Mouse (Mus musculus) kidney, embryonic 14.5 days (tissue): ENCODE measurements around the gene Msx1. TPM values are rescaled to one million over a fixed set of nuclear protein-coding genes. Genes with fewer than 3 reads are reported as not detected.
"Not testable (repeated sequence)": the region's sequence is repeated elsewhere in the genome, so short reads cannot be mapped to it uniquely, and the experiment has no call there.

ENCODE experiments used
- ATAC-seq: fragments of 200-750 bp; cut with Nextera tagmentation; 2 replicates; pipeline ENCODE4 v1.8.0; 2017; ENCODE audit warnings: moderate number of reproducible peaks, mild to moderate bottlenecking, moderate TSS enrichment, moderate library complexity; ENCODE audit not compliant: low FRiP score, low TSS enrichment
- H3K27ac ChIP-seq: fragments of 300-500 bp; sonication (generic); 2 replicates; pipeline ENCODE4 v1.5.1; 2014; ENCODE audit warnings: low read depth, mild to moderate bottlenecking, low read length, moderate library complexity, mixed read lengths
- H3K27me3 ChIP-seq: fragments of 300-500 bp; sonication (generic); 2 replicates; pipeline ENCODE4 v1.6.1; 2014; ENCODE audit warnings: mild to moderate bottlenecking, low read length; ENCODE audit not compliant: control insufficient read depth, insufficient read depth
- H3K36me3 ChIP-seq: fragments of 300-500 bp; sonication (generic); 2 replicates; pipeline ENCODE4 v1.6.1; 2014; ENCODE audit warnings: low read length, mixed read lengths; ENCODE audit not compliant: control insufficient read depth, insufficient read depth
- H3K4me1 ChIP-seq: fragments of 300-500 bp; sonication (generic); 2 replicates; pipeline ENCODE4 v1.6.1; 2014; ENCODE audit warnings: low read length, mixed read lengths; ENCODE audit not compliant: control insufficient read depth, insufficient read depth
- H3K4me2 ChIP-seq: fragments of 300-500 bp; sonication (generic); replicated peaks from 2 replicates; pipeline ENCODE4 v1.6.1; 2014; ENCODE audit warnings: low read depth, mild to moderate bottlenecking, low read length
- H3K4me3 ChIP-seq: fragments of 300-500 bp; sonication (generic); 2 replicates; pipeline ENCODE4 v1.5.1; 2014; ENCODE audit warnings: mild to moderate bottlenecking, low read length
- H3K9ac ChIP-seq: fragments of 300-500 bp; sonication (generic); 2 replicates; pipeline ENCODE4 v1.6.1; 2014; ENCODE audit warnings: low read depth, mild to moderate bottlenecking, low read length, moderate library complexity
- H3K9me3 ChIP-seq: fragments of 300-500 bp; sonication (generic); 2 replicates; pipeline ENCODE4 v1.6.1; 2016; ENCODE audit warnings: low read length; ENCODE audit not compliant: control insufficient read depth
- WGBS: fragments of 180-500 bp; shearing (Covaris S2); extraction: QIAGEN DNeasy Blood & Tissue Kit; methylation state at CpG from one replicate; pipeline ENCODE4 v1.1.7; 2014; 5-methylcytosine and 5-hydroxymethylcytosine counted together
- polyA plus RNA-seq: library from polyadenylated mRNA; unstranded; fragments of >200 nt; fragmentation: Nextera tagmentation; extraction: Ambion mirVana; gene quantifications from 2 replicates; pipeline ENCODE4 v1.2.1, GENCODE M21; 2014

Gene Msx1
- polyA plus RNA-seq, 1 experiment from 2014 or later = 2.6 TPM

DNA sequence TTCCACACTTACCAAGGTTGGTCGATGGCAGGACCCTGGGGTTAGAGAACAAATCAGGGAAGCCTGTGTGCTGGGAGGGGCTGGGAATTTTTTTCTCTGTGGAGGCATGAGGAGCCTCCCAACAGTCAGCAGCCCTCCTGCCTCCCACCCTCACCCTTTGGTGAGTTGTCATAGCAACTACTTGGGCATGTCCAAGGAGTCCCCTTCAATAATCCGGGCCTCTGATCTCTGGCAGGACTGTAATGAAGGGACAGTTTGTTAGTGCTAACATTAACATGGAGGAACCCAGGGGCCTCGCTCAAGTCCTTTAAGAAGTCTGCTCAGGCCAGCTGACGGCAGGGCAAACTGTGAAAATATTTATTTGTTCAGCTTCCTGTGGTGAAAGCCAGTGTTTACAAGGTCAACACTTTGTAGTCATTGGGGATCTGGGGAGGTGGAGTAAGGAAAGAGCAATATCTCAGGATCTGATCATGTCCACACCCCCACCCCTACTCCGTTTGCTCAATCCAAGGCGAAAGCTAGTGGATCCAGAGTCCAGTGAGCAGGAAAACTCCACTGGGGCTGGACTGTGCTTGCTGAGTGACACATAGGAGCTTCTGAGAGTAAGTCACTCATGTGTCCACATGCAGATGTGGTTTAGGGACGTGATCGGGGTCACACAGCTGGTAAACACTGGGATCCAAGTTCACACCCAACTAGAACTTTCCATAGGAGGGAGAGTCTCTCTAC, 24.8 kb upstream of the Msx1 start:
- Histone ChIP-seq H3K36me3 (no peaks in the 10 kb centered on the region), H3K27ac (no peak overlapping the region), H3K27me3 (peaks cover 14% of the 10 kb centered on the region; the same call in 1 of the 2 replicates), H3K4me1 (no peaks in the 10 kb centered on the region), H3K9me3 (no peaks in the 10 kb centered on the region; the same call in 1 of the 2 replicates), H3K4me2 (no peak overlapping the region), H3K9ac (no peak overlapping the region), H3K4me3 (no peak overlapping the region)
- ATAC-seq = no peak
- WGBS = 37% methylated on average over 8 of the region's 8 CpGs

DNA sequence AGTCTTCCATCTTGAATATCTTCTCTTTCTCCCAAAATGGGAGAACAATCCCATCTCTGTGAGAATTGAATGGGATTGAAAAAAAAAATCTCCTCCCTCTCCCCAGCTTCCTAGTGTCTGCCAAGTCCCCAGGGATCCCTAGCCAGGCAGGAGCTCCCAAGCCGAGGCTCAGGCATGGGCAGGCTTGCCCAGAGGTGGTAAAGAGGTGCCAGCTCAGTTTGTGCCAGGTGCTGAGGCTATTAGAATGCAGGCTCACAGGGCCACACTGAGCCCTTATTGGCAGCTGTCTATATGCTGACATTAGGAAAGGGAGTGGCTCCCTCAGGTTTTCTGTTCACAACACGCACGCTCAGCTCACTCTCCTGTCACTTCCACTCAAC, 11.9 kb upstream of the Msx1 start:
- peaks cover 77% of the 10 kb centered on the region for H3K27me3 ChIP-seq
- ATAC-seq = no peak

DNA sequence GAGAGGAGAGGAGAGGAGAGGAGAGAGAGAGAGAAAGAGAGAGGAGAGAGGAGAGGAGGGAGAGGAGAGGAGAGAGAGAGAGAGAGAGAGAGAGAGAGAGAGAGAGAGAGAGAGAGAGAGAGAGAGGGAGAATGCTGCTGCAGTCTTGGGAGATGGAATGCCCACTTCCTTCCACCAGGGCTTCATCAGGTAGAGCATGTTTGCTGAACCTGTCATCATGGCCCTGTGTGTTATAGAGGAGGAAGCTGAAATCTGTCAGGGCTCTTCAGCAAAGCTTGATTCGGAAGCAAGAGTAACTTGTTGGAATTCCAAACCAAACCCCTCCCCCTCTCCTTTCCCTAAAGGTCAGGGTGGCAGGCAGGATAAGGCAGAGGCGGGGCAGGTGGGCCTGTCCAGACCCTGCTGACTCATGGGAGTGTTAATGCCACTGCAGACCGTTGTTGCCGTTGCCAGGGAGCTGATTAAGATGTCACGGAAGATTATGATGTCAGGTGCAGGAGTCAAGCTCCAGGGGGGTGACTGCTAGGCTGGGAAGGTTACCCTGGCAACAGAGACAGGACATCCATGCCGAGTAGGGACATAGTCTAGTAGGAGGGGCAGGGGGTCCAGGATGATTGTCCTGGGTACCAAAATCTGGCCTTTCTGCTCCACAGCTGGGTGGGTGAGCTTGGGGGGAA, 11.3 kb upstream of the Msx1 start:
- Histone ChIP-seq H3K27me3 (peaks cover 82% of the 10 kb centered on the region), H3K4me2 (no peak overlapping the region), H3K36me3 (no peaks in the 10 kb centered on the region), H3K9ac (no peak overlapping the region), H3K4me1 (no peaks in the 10 kb centered on the region), H3K9me3 (no peaks in the 10 kb centered on the region), H3K27ac (no peak overlapping the region), H3K4me3 (no peak overlapping the region)
- 9% methylated on average over 6 of the region's 6 CpGs for WGBS
- ATAC-seq = no peak

More for the DNA sequence above, 11.9 kb upstream of the Msx1 start:
- no peak overlapping the region for H3K4me2 ChIP-seq
- H3K27ac ChIP-seq = no peak overlapping the region
- no peaks in the 10 kb centered on the region for H3K9me3 ChIP-seq
- no peaks in the 10 kb centered on the region for H3K4me1 ChIP-seq
- H3K4me3 ChIP-seq = no peak overlapping the region
- no peaks in the 10 kb centered on the region for H3K36me3 ChIP-seq
- H3K9ac ChIP-seq = no peak overlapping the region
- 52% methylated on average over 3 of the region's 3 CpGs for WGBS

DNA sequence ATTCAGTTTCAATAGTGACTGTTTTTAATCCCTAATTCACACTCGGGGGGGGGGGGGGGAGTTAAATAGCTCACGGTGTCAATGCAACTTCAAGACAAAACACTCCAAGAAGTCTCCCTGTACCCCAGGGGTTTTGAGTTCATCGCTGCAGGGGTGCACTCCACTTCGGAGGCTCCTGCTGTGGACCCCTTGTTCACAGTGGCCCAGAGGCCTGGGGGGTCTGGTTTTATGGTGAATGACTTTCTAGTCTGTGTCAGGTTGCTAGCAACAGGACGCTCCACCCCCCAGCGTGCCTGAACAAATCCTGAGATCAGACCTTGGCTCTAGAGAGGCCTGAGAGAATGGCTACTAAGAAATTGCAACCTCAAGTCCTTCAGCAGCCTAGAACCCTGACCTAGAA, 8.4 kb upstream of the Msx1 start:
- H3K9me3 ChIP-seq = no peaks in the 10 kb centered on the region
- H3K4me2 ChIP-seq = no peak overlapping the region
- WGBS = 7% methylated on average over 6 of the region's 6 CpGs
- no peak overlapping the region for H3K4me3 ChIP-seq
- no peaks in the 10 kb centered on the region for H3K36me3 ChIP-seq
- no peak for ATAC-seq
- H3K9ac ChIP-seq = no peak overlapping the region
- H3K4me1 ChIP-seq = no peaks in the 10 kb centered on the region
- peaks cover 94% of the 10 kb centered on the region for H3K27me3 ChIP-seq
- no peak overlapping the region for H3K27ac ChIP-seq

DNA sequence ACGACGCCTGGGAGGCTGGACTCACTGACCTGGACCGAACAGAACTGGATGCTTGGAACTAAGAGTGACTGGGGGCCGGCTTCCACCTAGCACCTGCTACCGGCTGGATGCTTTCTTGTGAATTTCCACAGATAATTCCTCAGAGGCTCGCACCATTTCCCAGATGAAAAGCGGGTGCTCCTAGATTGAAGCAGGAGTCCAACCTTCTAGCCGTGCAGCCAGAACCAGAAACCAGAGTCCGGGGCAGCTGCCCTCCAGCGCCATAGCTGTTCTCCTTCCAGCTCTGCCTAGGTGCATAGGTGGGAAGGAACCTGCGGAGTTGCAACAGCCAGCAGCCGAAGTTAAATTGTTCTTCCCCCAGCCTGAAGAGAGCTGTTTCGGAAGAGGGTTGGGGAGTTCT, 7.6 kb upstream of the Msx1 start:
- ATAC-seq = no peak
- no peaks in the 10 kb centered on the region for H3K4me1 ChIP-seq
- H3K27me3 ChIP-seq = peaks cover 94% of the 10 kb centered on the region
- 7% methylated on average over 13 of the region's 13 CpGs for WGBS
- H3K36me3 ChIP-seq = no peaks in the 10 kb centered on the region
- H3K9ac ChIP-seq = no peak overlapping the region
- no peak overlapping the region for H3K27ac ChIP-seq
- H3K4me3 ChIP-seq = no peak overlapping the region
- H3K9me3 ChIP-seq = no peaks in the 10 kb centered on the region
- H3K4me2 ChIP-seq = no peak overlapping the region

DNA sequence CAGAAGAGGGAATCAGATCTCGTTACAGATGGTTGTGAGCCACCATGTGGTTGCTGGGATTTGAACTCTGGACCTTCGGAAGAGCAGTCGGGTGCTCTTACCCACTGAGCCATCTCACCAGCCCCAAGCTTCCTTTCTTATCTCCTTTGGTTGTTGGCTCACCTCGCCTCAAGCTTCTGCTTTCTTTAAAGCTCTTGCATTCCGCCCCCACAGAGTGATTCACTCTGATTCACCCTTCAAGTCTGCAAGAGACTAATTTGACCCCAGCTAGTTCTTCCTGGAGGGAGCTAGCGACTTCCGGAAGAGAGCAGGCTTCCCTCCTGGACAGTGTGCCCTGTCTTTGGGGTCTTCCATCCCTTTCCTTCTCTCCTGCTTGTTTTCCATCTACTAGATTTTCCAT, 6.1 kb upstream of the Msx1 start:
- H3K27me3 ChIP-seq = peaks cover 96% of the 10 kb centered on the region
- not testable (repeated sequence) for H3K9me3 ChIP-seq

DNA sequence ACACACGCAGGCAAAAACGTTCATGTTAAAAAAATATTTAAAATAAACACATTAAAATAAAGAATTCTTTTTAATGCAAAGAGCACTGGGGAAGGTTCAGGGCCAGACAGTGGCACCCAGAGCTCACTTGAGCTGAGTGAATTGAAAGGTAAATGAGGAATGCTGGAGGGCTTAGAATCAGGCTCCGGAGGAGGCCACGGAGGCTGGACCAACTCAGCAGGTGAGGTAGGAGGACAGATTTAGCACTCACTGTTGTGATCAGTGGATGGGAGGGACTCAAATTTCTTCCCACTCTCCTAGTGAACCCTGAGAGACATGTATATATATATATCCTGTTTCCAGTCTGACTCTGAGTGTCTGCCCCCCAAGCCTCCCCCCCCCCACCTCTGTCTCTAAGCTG, 5.5 kb upstream of the Msx1 start:
- no peak overlapping the region for H3K4me3 ChIP-seq

More for the DNA sequence above, 6.1 kb upstream of the Msx1 start:
- H3K4me2 ChIP-seq, H3K4me3 ChIP-seq, ATAC-seq, H3K4me1 ChIP-seq, H3K9ac ChIP-seq, H3K36me3 ChIP-seq, H3K27ac ChIP-seq: not testable (repeated sequence)
- WGBS = 32% methylated on average over 6 of the region's 7 CpGs

DNA sequence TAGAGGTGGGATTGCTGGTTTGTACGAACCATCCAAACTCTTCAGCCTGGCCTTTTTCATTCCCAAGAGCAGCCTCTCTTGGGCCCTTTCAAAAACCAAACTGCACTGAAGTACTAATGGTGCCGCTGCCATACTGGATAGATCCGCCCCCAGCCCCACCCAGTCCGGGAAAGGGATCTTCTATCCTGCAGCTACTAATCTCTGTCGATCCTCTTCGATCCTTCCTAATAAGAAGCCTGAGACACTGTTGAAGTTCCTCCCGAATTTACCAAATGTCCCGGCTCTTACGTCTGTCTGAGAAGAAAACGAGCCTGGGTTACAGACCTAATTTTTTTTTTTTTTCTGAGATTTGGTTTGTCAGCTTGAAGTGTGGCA, 4.9 kb upstream of the Msx1 start:
- 3% methylated on average over 10 of the region's 10 CpGs for WGBS
- no peak for ATAC-seq
- H3K27me3 ChIP-seq = peaks cover 97% of the 10 kb centered on the region
- no peak overlapping the region for H3K4me3 ChIP-seq
- H3K9me3 ChIP-seq = no peaks in the 10 kb centered on the region
- no peak overlapping the region for H3K9ac ChIP-seq
- H3K36me3 ChIP-seq = no peaks in the 10 kb centered on the region
- 0 out of 2 replicates have a peak, but pooled peaks cover under 1% of the 10 kb centered on the region for H3K4me1 ChIP-seq
- H3K4me2 ChIP-seq = no peak overlapping the region
- H3K27ac ChIP-seq = no peak overlapping the region

More for the DNA sequence above, 5.5 kb upstream of the Msx1 start:
- Histone ChIP-seq H3K27me3 (peaks cover 97% of the 10 kb centered on the region), H3K9ac (no peak overlapping the region), H3K36me3 (no peaks in the 10 kb centered on the region), H3K27ac (no peak overlapping the region), H3K4me1 (no peaks in the 10 kb centered on the region), H3K4me2 (no peak overlapping the region), H3K9me3 (no peaks in the 10 kb centered on the region)
- WGBS = 11% methylated on average over 4 of the region's 4 CpGs
- no peak for ATAC-seq

DNA sequence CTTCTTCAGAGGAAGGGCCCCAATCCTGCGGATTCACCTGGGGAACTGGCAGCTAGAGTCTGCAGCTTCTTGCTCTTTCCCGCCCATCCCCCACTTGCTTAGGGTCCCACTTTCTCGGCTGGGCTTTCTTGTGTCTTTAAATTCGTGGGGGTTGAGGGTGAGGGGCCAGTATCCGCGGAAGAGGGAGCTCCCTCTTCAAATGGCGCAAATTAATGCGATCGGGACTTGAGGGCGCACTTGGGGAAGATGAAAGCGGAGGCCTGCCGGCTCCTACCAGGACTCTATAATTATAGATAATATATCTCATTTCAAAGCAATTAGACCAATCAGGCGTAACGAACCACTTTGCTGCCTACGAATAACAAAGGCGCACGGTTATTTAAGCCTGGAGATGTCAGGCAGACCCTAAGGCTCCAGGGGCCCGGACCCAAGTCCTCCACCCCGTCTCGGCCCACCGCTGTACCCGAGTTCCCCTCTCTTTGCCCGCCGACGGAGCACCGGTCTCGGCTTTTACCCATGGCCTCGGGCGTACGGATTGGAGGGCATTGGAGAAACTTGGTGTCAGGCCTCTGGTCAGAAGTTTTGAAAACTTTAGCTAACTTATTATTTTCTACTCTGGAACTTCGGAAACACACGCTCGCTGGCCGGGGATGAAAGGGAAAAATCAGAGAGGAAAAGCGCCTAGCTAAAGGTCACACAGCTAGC, 4.4 kb upstream of the Msx1 start:
- peaks cover 97% of the 10 kb centered on the region for H3K27me3 ChIP-seq
- H3K36me3 ChIP-seq = no peaks in the 10 kb centered on the region
- H3K9me3 ChIP-seq = no peaks in the 10 kb centered on the region
- no peak for ATAC-seq
- WGBS = 1% methylated on average over 35 of the region's 35 CpGs
- no peak overlapping the region for H3K4me2 ChIP-seq
- no peak overlapping the region for H3K9ac ChIP-seq
- H3K27ac ChIP-seq = no peak overlapping the region
- H3K4me3 ChIP-seq = no peak overlapping the region
- peaks cover 6% of the 10 kb centered on the region for H3K4me1 ChIP-seq
